Mouse (Mus musculus): ENCODE measurements around the gene 2610528A11Rik.
"Not testable (repeated sequence)": the region's sequence is repeated elsewhere in the genome, so short reads cannot be mapped to it uniquely, and the experiment has no call there.

Gene 2610528A11Rik

DNA sequence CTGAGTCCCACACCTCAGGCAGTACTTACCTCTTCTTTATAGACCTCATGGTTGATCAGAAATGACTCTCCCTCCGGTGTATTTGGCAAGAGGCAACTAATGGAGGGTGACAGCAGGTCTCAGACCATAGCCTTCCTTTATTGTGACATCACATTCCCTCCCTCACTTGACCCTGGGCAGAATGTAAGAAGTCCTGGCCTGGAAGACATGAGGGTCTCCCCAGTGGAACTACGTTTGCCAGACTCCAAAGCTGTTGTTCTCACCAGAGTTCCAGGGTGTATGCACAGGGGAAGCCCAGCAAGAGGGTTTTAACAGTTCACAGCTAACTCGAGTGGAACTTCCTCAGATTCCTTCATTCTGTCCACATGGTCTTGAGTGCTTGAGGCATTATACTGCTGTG lies at the start of gene 2610528A11Rik:
Gene 2610528A11Rik (minus strand): TSS at position 101 of the 400 bp plus-strand sequence.
- no peak for DNase-seq (ENCODE audit: low read depth, low spot score)

DNA sequence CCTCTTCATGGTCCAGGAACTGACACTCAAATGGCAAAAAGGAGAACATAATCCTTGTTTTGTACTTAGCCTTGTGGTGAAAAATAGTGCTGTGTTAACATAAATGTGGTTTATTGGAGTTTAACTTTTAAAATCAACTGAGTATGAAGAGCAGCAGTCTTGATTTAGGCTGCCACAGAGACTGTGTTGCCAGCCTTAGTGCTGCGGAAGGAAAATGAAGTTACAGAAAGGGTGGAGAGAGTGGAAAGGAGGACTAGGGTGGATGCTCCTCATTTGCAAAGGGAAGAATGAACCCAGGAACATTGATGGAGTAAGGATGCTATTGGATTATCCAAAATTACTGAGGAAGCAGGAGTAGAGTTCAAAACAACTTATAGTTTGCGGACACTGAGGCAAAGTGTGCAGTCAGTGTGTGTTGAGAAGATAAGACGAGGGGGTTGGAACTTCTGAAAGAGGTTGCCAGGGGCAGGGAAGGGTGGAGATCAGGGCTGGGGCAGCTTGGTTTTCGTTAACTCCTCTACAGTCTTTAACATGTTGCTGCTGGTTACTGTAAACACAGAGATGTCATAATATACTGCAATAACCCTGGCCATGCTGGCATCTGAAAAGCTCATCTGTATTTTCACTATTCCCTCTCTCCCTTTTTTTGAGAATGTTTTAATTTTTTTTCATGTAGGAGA lies 49.6 kb upstream of the 2610528A11Rik start:
- no peak for DNase-seq (ENCODE audit: low read depth, low spot score)

DNA sequence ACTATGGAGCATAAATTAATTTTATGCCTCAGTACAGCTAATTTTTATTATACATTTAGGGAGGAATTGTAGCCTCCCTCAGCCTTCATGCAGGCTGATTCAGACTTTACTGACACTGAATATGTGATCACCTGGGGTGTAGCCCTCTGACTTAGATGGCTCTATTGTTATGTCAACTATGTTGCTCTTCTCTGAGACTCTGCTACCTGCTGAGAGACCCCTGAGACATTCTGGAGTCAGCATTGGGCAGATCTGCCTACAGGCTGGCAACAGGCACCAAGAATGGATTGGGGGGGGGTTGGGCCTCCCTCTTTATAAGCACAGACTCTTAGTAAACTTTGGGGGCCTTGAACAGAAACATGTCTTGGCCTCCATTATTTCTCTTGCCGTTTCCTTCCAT lies 40.6 kb upstream of the 2610528A11Rik start:
- DNase-seq (ENCODE audit: low read depth, low spot score), result no peak

DNA sequence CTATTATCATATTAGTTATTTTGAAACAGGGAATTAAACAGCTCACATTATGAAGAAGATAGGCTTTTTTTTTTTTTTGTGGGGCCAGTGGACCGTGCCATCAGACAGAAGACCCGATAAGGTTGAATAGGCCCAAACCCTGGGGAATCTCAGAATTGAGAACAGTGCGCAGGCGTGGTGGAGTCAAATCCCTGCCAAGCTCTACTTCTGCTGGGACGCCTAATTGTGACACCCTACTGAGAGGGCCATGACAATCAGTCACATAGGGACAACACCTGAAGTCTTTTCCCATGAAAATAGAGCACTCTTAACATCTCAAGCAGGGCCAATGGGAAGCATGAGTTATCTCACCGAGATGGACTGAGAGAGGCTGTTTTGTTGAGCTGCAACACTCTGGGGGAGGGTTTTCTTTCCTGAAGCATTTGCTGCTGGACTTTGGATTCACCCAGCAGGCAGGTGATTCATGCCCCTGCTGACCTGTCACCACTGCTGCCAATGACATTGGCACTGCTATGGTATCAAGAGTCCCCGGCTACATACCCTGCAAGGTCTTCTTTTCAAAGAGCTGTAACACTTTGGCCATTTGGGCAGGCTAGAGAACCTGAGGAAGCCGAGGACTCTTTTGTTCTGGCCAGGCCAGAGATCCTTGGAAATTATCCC lies 25.4 kb upstream of the 2610528A11Rik start:
- no peak for DNase-seq (ENCODE audit: low read depth, low spot score)

DNA sequence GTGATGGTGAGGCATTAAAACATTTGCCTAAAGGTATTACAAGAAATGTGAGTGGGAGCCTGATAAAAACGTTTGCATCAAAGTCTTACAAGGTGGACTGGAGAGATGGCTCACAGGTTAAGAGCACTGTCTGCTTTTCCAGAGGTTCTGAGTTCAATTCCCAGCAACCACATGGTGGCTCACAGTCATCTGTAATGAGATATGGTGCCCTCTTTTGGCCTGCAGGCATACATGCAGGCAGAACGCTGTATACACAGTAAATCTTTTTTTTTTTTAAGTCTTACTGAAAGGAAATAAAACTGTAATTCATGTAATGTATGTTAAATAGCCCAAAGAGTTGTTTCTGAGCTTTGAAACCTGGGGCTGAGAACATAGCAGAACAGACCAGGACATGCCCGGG lies 23.8 kb upstream of the 2610528A11Rik start:
- DNase-seq (ENCODE audit: low read depth, low spot score), result not testable (repeated sequence)

DNA sequence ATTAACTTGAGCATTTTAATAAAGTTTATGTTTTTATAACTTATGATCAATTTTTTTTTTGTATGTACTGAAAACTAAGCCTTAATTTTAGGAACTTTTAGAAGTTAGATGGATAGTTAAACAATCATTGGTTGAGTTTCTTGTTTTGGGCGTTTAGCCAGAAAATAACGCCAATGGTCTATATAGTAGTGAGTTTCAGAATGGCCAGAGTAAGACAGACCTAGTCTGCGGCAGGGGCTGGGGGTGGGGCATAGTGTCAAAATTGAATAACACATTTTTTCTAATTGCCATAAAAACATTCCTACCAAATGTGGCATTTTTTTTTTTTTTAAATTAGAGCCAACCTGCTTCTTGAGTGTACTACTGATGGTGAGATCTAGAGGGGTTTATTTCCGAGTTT lies 22.3 kb upstream of the 2610528A11Rik start:
- no peak for DNase-seq (ENCODE audit: low read depth, low spot score)

DNA sequence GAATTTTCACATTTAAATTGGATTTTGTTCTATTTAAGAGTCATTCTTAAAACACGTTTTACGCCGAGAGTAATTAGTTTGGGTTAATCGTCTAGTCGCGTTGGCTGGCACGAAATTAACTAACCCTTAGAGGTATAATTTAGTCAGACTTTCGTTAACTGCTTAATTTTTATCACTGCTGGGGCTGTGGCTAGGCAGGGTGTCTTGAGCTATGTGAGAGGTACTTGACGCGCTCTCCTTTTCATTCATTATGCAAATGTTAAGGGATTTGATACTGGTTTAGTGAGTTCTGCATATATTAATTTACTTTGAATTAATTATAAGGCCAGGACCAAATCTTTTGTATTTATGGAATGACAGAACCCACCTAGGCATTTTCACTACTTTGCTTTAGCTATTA lies 21.8 kb upstream of the 2610528A11Rik start:
- DNase-seq (ENCODE audit: low read depth, low spot score), result no peak

DNA sequence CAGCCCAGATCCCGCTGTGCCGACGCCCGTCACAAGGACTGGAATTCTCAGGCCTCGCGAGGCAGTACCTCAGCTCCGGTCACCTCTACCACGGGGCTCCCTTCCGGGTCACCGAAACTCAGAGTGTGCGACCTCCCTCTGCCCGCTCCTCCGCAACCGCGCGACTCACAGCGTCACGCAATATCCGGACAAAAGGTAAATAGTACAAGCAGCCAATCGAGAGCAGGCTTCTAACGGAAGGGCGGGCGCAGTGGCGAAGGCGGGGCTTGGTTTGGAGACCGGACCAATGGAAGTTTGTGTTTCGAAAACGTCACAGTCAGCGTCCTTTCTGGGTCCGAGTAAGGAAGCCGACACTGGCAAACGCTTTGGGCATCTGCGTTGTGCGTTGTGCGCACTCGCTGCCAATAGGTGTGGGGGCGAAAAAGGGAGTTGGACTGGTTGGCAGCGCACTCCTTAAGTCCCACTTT lies 21.3 kb upstream of the 2610528A11Rik start, which contains the start of gene Ghitm:
Gene Ghitm (minus strand): TSS at position 146 of the 467 bp plus-strand sequence.
- DNase-seq (ENCODE audit: low read depth, low spot score), result peak; percentile 98

DNA sequence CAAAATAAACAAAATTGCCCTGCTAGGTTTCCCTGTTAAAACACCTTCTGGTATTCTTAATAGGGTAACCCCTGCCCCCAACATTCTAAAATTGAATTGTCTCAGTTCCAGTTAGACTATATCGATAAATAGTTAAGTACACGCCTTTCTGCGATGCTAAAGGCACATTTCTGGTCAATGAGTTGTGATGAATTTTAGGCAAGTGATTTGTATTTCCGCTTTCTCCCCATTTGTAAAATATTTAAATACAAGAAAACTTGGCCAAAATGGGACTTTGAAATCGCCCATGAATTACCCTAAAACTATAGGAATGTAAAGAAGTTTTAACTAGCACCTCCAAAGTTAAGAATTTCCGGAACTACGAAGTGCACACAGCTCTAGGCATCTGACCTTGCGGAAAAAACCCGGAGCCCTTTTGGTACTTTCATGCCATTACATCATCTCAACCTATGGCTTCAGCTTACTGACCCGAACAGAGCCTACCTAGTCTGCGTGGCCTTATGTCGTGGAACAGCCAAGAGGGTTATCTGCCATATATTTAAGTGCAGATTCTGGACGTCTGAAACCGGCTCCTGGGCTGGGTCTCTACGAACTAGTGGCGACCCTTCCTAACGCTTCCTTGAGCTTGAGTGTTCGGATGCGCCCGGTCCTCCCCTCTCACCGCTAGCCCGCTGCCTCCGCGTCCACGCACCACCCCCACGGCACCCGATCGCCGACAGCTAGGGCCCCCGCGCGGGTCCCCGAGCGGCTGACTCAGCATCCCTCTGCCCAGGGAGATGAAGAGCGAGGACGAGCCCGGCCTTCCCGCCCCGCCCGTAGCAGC lies 20.7 kb upstream of the 2610528A11Rik start:
- DNase-seq (ENCODE audit: low read depth, low spot score), result peak; percentile 77

DNA sequence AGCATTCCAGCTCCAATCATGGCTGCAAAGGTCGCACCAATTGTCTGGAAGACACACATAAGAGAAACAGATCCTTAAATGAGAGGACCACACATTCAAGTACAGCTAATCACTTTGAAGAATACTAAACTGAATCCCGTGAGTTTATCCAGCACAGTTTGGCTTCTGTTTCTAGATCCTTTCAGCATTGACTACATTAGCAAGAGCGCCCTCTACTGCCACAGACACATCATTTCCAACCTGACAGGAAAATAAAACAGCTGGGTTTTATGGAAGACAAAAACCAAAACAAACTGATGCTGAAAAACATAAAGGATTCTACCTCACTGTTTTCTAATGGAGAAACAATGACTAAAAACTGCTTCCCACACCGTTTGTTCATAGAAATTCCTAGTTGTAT lies 13.8 kb upstream of the 2610528A11Rik start:
- peak; percentile 80 for DNase-seq (ENCODE audit: low read depth, low spot score)

DNA sequence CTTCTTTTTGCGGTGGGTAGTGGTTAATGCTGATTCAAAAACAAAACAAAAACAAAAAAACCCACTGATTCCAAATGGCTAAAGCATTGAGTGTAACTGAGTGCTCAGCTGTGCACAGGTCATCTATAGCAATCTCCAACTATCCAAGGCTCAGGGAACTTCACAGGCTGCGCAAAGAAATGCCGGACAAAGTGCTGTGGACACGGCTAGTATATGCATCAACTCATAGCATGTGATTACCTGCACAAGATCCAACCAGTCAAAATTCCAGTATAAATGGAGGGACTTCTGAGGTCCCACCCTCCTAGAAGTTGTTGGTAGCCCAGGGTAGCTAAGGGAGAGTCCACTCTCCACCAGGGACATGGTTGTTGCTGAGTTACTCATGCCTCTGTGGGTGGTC lies 5.4 kb upstream of the 2610528A11Rik start:
- DNase-seq (ENCODE audit: low read depth, low spot score), result peak; percentile 29

DNA sequence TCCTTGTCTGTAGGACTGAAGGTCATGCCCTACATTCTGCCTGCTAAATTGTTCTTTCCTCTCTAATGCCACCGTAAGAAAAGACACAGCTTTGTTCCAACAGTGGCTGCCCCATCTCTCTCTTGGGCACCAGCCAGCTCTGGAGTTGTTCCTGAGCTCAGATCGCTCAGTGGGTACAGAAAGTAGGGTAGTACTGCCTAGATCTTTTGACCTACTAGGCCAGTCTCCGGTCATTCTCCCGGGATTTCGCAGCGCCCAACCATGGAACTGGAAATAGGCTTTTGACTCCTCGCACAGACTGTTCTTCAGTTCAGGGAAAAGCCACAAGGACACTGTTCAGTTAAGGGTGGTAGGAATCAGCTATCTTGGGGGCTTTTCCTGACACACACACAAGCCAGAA lies 891 bp downstream of the 2610528A11Rik start:
- DNase-seq (ENCODE audit: low read depth, low spot score), result no peak

DNA sequence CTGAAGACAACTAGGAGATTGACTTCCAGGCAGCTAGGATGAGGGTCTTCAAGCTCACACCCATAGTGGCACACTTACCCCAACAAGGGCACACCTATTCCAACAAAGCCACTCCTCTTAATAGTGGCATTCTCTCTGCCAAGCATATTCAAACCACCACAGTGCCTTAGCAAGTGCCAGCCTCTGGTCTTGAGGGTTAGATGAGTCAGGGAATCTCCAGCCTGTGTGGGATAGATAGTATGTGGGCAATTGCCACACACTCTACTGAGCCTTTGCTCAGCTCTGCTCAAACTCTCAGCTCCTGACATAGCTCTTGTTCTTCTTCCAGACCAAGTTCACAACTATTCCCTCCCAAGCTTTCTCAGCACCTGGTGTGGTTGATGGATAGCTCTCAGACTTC lies 2.5 kb downstream of the 2610528A11Rik start:
- peak; percentile 60 for DNase-seq (ENCODE audit: low read depth, low spot score)

DNA sequence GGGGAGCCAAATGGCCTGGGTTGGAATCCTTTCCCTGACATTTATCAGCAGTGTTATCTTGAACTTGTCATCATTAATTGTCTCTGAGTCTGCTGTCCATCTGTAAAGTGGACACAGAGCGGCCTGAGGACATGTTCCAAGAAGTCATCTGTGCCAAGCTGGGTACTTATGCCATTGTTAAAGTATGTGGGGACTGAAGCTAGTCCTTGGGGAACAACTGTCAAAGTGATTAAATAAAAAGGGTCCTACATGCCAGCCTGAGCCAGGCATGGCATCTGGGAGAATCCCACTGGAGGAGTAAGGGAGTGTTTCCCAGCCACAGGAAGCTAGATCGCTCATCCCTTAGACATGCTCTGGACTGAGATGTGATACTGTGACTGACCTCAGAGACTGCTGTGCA lies 3.4 kb downstream of the 2610528A11Rik start:
- DNase-seq (ENCODE audit: low read depth, low spot score), result peak; percentile 80

DNA sequence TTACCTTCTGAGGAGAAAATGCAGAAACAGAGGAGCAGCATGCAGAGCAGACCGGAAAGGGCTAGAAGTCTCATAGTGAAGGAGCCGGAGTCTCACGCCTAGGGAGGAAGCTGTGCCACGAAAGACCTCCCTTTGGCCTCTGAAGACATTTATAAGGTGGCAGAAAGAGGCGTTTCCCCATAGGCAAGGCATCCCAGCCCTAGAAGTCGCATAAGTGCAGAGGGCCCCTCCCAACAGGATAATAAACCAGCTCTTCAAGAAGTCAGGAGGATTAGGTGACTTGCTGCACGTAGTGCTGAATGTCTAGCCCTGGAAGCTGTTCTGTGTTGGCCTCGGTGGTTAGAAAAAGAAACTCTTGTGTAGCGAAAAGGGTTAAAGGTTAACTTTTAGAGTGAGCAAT lies 3.8 kb downstream of the 2610528A11Rik start:
- DNase-seq (ENCODE audit: low read depth, low spot score), result no peak

DNA sequence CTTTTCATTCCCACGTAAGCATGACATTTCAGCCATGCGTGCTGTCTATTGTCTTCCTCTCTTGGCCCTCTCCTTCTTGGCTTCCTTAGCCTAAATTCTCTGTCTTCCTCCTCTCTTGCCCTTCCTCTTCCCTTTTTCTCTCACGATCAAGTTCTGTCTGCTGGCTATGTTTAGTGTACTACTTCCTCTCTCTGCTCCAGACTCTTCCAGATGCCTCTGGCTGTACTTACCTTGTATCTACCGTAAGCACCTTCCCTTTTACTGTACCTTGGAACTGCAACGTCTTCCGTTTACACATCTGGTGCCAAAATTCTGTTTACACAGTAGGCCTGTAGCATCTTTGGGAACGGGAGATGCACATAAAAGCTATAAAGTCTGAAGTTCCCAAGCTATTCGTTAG lies 4.4 kb downstream of the 2610528A11Rik start:
- no peak for DNase-seq (ENCODE audit: low read depth, low spot score)

DNA sequence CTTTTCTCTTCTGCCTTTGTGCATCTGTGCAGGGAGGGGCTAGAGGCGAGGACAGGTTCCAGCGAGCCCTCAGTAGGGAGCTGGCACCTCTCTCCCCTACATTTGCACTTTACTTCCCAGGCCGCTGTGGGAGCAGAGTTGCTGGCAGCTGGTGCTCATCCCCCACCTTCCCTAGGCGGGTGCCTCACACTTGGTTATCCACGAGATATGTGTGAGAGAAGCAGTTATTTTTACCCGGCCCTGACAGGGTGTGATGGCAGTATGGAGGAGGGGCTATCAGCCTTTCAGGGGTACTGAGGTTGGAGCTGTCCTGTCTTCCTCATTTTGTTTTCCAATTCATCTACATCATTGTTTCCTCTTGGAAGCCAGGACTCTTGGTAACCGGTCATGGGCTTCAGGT lies 8.0 kb downstream of the 2610528A11Rik start:
- no peak for DNase-seq (ENCODE audit: low read depth, low spot score)

DNA sequence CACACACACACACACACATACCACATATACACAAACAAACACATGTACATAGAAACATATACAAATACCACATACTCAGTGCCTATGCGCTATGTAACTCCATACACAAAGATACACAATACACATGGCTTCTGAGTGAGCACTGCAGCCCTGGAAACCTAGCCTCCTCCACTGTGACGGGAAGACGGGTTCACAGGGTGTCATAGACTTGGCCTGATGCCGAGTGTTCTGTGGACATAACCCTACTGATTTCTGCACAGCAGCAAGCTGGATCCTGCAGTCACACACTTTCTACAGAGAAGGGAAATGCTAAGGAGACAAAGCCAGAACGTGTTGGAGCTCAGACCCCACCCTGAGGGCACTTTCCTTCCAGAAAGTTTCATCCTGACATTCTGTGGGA lies 9.1 kb downstream of the 2610528A11Rik start:
- no peak for DNase-seq (ENCODE audit: low read depth, low spot score)

DNA sequence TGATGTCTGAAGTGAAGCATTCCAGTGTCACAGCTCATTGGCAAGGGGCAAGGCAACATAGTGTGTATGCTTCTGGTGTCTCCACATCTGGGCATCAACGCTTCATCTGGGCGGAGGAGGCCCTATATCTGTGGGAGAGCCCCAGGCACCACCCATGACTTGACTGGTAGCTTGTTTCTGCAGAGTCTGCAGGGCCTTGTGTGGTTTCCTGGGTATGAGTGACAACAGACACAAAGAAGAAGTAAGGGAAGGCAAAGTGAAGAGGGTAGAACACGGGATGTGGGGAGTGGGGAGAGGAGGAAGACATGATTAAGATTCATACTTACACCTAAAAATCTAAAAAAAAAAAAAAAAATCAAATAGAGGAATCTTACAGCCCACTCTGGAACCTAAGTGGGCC lies 11.3 kb downstream of the 2610528A11Rik start:
- DNase-seq (ENCODE audit: low read depth, low spot score), result no peak

DNA sequence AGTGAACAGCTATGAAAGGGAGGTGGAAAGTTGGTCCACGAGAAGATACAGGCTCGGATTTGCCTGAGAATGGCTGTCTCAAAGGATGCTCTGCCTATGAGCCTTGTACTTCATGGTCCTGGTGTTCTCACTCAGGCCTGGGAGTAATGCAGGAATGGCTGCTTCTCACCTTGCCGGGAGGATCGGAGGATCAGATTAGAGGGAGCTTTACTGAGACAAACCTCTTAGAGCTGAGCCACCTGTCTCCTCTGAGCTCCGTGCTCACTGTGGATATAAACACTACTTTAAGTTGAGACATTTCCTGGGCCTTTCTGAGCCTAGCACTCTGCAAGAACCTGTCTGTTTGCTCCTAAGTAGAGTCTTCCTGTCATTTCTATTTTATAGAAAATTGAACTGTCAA lies 12.3 kb downstream of the 2610528A11Rik start:
- DNase-seq (ENCODE audit: low read depth, low spot score), result no peak

DNA sequence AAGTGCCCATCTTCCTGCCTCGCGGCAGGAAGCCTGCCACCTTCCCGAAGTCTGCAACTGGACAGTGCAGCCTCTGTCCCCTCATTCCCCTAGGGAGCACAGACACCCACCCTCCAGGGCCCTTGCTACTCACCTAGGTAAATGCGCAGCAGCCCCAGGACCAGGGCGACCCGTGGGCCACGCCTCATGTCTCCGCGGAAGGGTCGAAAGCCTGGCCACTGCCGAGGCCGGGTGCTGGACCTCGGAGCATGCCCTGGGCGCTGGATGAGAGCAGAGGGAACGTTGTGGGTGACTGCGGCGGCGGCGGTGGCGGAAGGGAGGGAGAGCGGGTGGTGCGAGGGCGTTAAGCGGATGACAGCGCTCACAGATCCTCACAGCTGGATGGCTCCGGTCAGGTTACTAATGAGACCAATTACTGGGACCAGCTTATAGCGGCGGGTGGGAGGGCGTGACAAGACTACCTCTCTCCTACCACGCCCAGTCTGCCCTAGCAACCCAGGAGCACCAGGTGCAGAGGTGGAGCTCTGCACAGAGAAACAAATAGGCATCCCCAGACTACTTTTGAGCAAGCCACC lies 15.8 kb downstream of the 2610528A11Rik start, which contains the start of gene Cdhr1:
Gene Cdhr1 (minus strand): TSS at position 392 of the 575 bp plus-strand sequence.
- DNase-seq (ENCODE audit: low read depth, low spot score), result no peak

DNA sequence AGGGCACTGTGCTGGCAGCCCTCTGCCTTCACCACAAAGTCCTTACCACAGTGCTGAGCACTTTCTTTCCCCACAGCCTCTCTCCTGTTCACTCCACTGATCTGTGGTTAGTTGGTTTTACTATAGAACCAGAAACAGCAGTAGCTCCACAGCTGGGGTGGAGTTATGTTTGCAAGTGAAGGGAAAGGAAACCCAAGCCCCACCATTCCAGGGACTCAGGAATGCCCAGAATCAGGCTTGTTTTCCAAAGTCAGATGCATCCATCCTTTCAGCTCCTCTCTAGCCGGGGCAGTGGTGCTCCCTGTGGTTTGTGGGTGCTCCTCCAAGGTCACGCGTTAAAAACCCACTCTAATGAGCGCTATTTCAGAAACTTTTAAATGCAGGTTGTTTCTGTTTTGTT lies 18.3 kb downstream of the 2610528A11Rik start:
- no peak for DNase-seq (ENCODE audit: low read depth, low spot score)

Measured in 3T3-L1 (cell line).